Mouse (Mus musculus) liver, embryonic 12.5 days (tissue): ENCODE results near the gene Methig1. TPM values are rescaled to one million over a fixed set of nuclear protein-coding genes. Genes with fewer than 3 reads are reported as not detected.

Source experiments
- ATAC-seq: fragments of 200-750 bp; cut with Nextera tagmentation; 2 replicates; pipeline ENCODE4 v1.8.0; 2017; ENCODE audit warnings: moderate number of reproducible peaks, mild to moderate bottlenecking, moderate library complexity
- H3K27ac ChIP-seq: fragments of 300-500 bp; sonication (generic); 2 replicates; pipeline ENCODE4 v1.5.1; 2016; ENCODE audit warnings: mild to moderate bottlenecking
- H3K27me3 ChIP-seq: fragments of 300-500 bp; sonication (generic); replicated peaks from 2 replicates; pipeline ENCODE4 v1.6.1; 2016; ENCODE audit warnings: mild to moderate bottlenecking, moderate library complexity
- H3K36me3 ChIP-seq: fragments of 300-500 bp; sonication (generic); 2 replicates; pipeline ENCODE4 v1.6.1; 2016; ENCODE audit warnings: mild to moderate bottlenecking, moderate library complexity
- H3K4me1 ChIP-seq: fragments of 300-500 bp; sonication (generic); 2 replicates; pipeline ENCODE4 v1.6.1; 2016
- H3K4me2 ChIP-seq: fragments of 300-500 bp; sonication (generic); 2 replicates; pipeline ENCODE4 v1.6.1; 2016; ENCODE audit warnings: mild to moderate bottlenecking, moderate library complexity
- H3K4me3 ChIP-seq: fragments of 300-500 bp; sonication (generic); 2 replicates; pipeline ENCODE4 v1.5.1; 2016; ENCODE audit warnings: mild to moderate bottlenecking, moderate library complexity
- H3K9ac ChIP-seq: fragments of 300-500 bp; sonication (generic); 2 replicates; pipeline ENCODE4 v1.6.1; 2016; ENCODE audit warnings: mild to moderate bottlenecking, moderate library complexity
- H3K9me3 ChIP-seq: fragments of 300-500 bp; sonication (generic); replicated peaks from 2 replicates; pipeline ENCODE4 v1.6.1; 2016; ENCODE audit warnings: mild to moderate bottlenecking, moderate library complexity
- WGBS: fragments of 180-500 bp; shearing (Covaris S2); methylation state at CpG from one replicate; pipeline ENCODE4 v1.1.7; 2016; ENCODE audit not compliant: insufficient replicate concordance; 5-methylcytosine and 5-hydroxymethylcytosine counted together
- polyA plus RNA-seq: library from polyadenylated mRNA; unstranded; fragments of >200 nt; fragmentation: Nextera tagmentation; extraction: Ambion mirVana; gene quantifications from 2 replicates; pipeline ENCODE4 v1.2.1, GENCODE M21; 2016

Gene Methig1
- polyA plus RNA-seq, 1 experiment from 2014 or later, result not detected

- 92% methylated on average over 16 of the region's 16 CpGs for WGBS
- Histone ChIP-seq H3K9ac (no peak overlapping the region), H3K27ac (0 out of 2 replicates have a peak overlapping the region, but pooled peaks have one; percentile 22), H3K4me2 (no peak overlapping the region), H3K36me3 (peaks cover 100% of the 10 kb centered on the region), H3K9me3 (no peaks in the 10 kb centered on the region), H3K4me3 (no peak overlapping the region), H3K27me3 (no peaks in the 10 kb centered on the region), H3K4me1 (peaks cover 53% of the 10 kb centered on the region)
- ATAC-seq, result no peak
Observed at GRCm38 (mm10) chr15:100403318-100404000, 50.5 kb downstream of the Methig1 start.

- 47% methylated on average over 5 of the region's 5 CpGs for WGBS
- no peak overlapping the region for H3K4me2 ChIP-seq
- peaks cover 64% of the 10 kb centered on the region for H3K4me1 ChIP-seq
- peaks cover 98% of the 10 kb centered on the region for H3K36me3 ChIP-seq
- no peak overlapping the region for H3K4me3 ChIP-seq
- peak overlapping the region; percentile 13; the same call in 1 of the 2 replicates for H3K27ac ChIP-seq
- H3K9ac ChIP-seq, result no peak overlapping the region
- no peaks in the 10 kb centered on the region for H3K27me3 ChIP-seq
- no peak for ATAC-seq
- no peaks in the 10 kb centered on the region for H3K9me3 ChIP-seq
Observed at GRCm38 (mm10) chr15:100406088-100406487, 53.1 kb downstream of the Methig1 start.

- Histone ChIP-seq H3K9me3 (no peaks in the 10 kb centered on the region), H3K4me3 (peak overlapping the region; percentile 26; the same call in 1 of the 2 replicates), H3K27ac (peak overlapping the region; percentile 85), H3K36me3 (peaks cover 77% of the 10 kb centered on the region), H3K9ac (peak overlapping the region; percentile 33), H3K4me2 (peak overlapping the region; percentile 58), H3K27me3 (no peaks in the 10 kb centered on the region), H3K4me1 (peaks cover 73% of the 10 kb centered on the region)
- WGBS, result 42% methylated on average over 14 of the region's 14 CpGs
- ATAC-seq, result peak; percentile 81
Observed at GRCm38 (mm10) chr15:100410918-100411672, 58.1 kb downstream of the Methig1 start.

- Histone ChIP-seq H3K27ac (peak overlapping the region; percentile 85), H3K4me1 (peaks cover 77% of the 10 kb centered on the region), H3K9me3 (no peaks in the 10 kb centered on the region), H3K36me3 (peaks cover 77% of the 10 kb centered on the region), H3K4me3 (no peak overlapping the region), H3K27me3 (no peaks in the 10 kb centered on the region), H3K9ac (peak overlapping the region; percentile 14; the same call in 1 of the 2 replicates), H3K4me2 (peak overlapping the region; percentile 58)
- no peak for ATAC-seq
- 80% methylated on average over 5 of the region's 5 CpGs for WGBS
Observed at GRCm38 (mm10) chr15:100411731-100412130, 58.8 kb downstream of the Methig1 start.

- ATAC-seq, result no peak
- Histone ChIP-seq H3K9me3 (no peaks in the 10 kb centered on the region), H3K4me1 (peaks cover 89% of the 10 kb centered on the region), H3K4me2 (no peak overlapping the region), H3K36me3 (peaks cover 76% of the 10 kb centered on the region), H3K27me3 (no peaks in the 10 kb centered on the region), H3K4me3 (no peak overlapping the region), H3K27ac (peak overlapping the region; percentile 85), H3K9ac (peak overlapping the region; percentile 25; the same call in 1 of the 2 replicates)
- 45% methylated on average over 4 of the region's 5 CpGs for WGBS
Observed at GRCm38 (mm10) chr15:100413306-100413705, 60.4 kb downstream of the Methig1 start.

GRCm38 (mm10) chr15:100414011-100414410, 61.1 kb downstream of the Methig1 start:
- Histone ChIP-seq H3K27ac (peak overlapping the region; percentile 85), H3K9ac (peak overlapping the region; percentile 33; the same call in 1 of the 2 replicates), H3K27me3 (no peaks in the 10 kb centered on the region), H3K4me3 (no peak overlapping the region), H3K36me3 (peaks cover 69% of the 10 kb centered on the region), H3K4me1 (peaks cover 93% of the 10 kb centered on the region), H3K4me2 (0 out of 2 replicates have a peak overlapping the region, but pooled peaks have one; percentile 0), H3K9me3 (no peaks in the 10 kb centered on the region)
- peak; percentile 42; the same call in 1 of the 2 replicates for ATAC-seq
- 59% methylated on average over 4 of the region's 4 CpGs for WGBS

GRCm38 (mm10) chr15:100414942-100415341, 62.0 kb downstream of the Methig1 start:
- Histone ChIP-seq H3K4me2 (0 out of 2 replicates have a peak overlapping the region, but pooled peaks have one; percentile 0), H3K4me1 (peaks cover 100% of the 10 kb centered on the region)

GRCm38 (mm10) chr15:100415684-100416083, 62.7 kb downstream of the Methig1 start:
- Histone ChIP-seq H3K9ac (peak overlapping the region; percentile 25), H3K27ac (peak overlapping the region; percentile 85), H3K4me2 (peak overlapping the region; percentile 17; the same call in 1 of the 2 replicates), H3K27me3 (no peaks in the 10 kb centered on the region), H3K4me3 (no peak overlapping the region), H3K9me3 (no peaks in the 10 kb centered on the region), H3K4me1 (peaks cover 100% of the 10 kb centered on the region), H3K36me3 (peaks cover 52% of the 10 kb centered on the region)
- 88% methylated on average over 8 of the region's 8 CpGs for WGBS
- ATAC-seq, result no peak

More at GRCm38 (mm10) chr15:100414942-100415341, 62.0 kb downstream of the Methig1 start:
- no peak for ATAC-seq
- H3K4me3 ChIP-seq, result no peak overlapping the region
- H3K27me3 ChIP-seq, result no peaks in the 10 kb centered on the region
- H3K9me3 ChIP-seq, result no peaks in the 10 kb centered on the region
- H3K27ac ChIP-seq, result peak overlapping the region; percentile 85
- H3K9ac ChIP-seq, result no peak overlapping the region
- WGBS, result 94% methylated on average over 13 of the region's 13 CpGs
- H3K36me3 ChIP-seq, result peaks cover 60% of the 10 kb centered on the region

GRCm38 (mm10) chr15:100417854-100418450, 65.0 kb downstream of the Methig1 start:
- Histone ChIP-seq H3K27ac (peak overlapping the region; percentile 99), H3K9ac (peak overlapping the region; percentile 99), H3K9me3 (no peaks in the 10 kb centered on the region), H3K27me3 (no peaks in the 10 kb centered on the region), H3K4me1 (peaks cover 88% of the 10 kb centered on the region), H3K4me2 (peak overlapping the region; percentile 98), H3K4me3 (peak overlapping the region; percentile 20), H3K36me3 (peaks cover 34% of the 10 kb centered on the region)
- 62% methylated on average over 9 of the region's 9 CpGs for WGBS
- ATAC-seq, result no peak

- Histone ChIP-seq H3K27ac (peak overlapping the region; percentile 99), H3K9ac (peak overlapping the region; percentile 99), H3K9me3 (no peaks in the 10 kb centered on the region), H3K4me1 (peaks cover 86% of the 10 kb centered on the region), H3K4me2 (peak overlapping the region; percentile 98), H3K4me3 (peak overlapping the region; percentile 97), H3K27me3 (peaks cover 7% of the 10 kb centered on the region), H3K36me3 (peaks cover 34% of the 10 kb centered on the region)
- ATAC-seq, result peak; percentile 1
- 48% methylated on average over 8 of the region's 8 CpGs for WGBS
Observed at GRCm38 (mm10) chr15:100419311-100419710, 66.4 kb downstream of the Methig1 start.

- Histone ChIP-seq H3K9me3 (no peaks in the 10 kb centered on the region), H3K4me3 (peak overlapping the region; percentile 97), H3K4me1 (peaks cover 83% of the 10 kb centered on the region), H3K27me3 (peaks cover 15% of the 10 kb centered on the region), H3K4me2 (peak overlapping the region; percentile 98), H3K36me3 (peaks cover 31% of the 10 kb centered on the region), H3K9ac (peak overlapping the region; percentile 99), H3K27ac (peak overlapping the region; percentile 99)
- WGBS, result 18% methylated on average over 9 of the region's 9 CpGs
- peak; percentile 84 for ATAC-seq
Observed at GRCm38 (mm10) chr15:100419901-100420745, 67.2 kb downstream of the Methig1 start.
